Mouse (Mus musculus) intestine, embryonic 16.5 days (tissue): ENCODE results near the gene Tmem95. TPM values are rescaled to one million over a fixed set of nuclear protein-coding genes. Genes with fewer than 3 reads are reported as not detected.

Experiments used
- ATAC-seq: fragments of 200-750 bp; cut with Nextera tagmentation; 2 replicates; pipeline ENCODE4 v1.8.0; 2017; ENCODE audit warnings: moderate TSS enrichment, moderate library complexity
- H3K27ac ChIP-seq: fragments of 300-500 bp; sonication (generic); 2 replicates; pipeline ENCODE4 v1.5.1; 2014; ENCODE audit warnings: mild to moderate bottlenecking, low read length
- H3K27me3 ChIP-seq: fragments of 300-500 bp; sonication (generic); replicated peaks from 2 replicates; pipeline ENCODE4 v1.6.1; 2014; ENCODE audit warnings: low read length, control low read depth, mixed read lengths; ENCODE audit not compliant: control insufficient read depth, insufficient read depth
- H3K36me3 ChIP-seq: fragments of 300-500 bp; sonication (generic); 2 replicates; pipeline ENCODE4 v1.6.1; 2014; ENCODE audit warnings: low read length, control low read depth; ENCODE audit not compliant: control insufficient read depth, insufficient read depth
- H3K4me1 ChIP-seq: fragments of 300-500 bp; sonication (generic); 2 replicates; pipeline ENCODE4 v1.6.1; 2014; ENCODE audit warnings: low read length, control low read depth, mixed read lengths; ENCODE audit not compliant: control insufficient read depth, insufficient read depth
- H3K4me2 ChIP-seq: fragments of 300-500 bp; sonication (generic); 2 replicates; pipeline ENCODE4 v1.6.1; 2014; ENCODE audit warnings: low read depth, low read length, control low read depth
- H3K4me3 ChIP-seq: fragments of 300-500 bp; sonication (generic); 2 replicates; pipeline ENCODE4 v1.5.1; 2014; ENCODE audit warnings: mild to moderate bottlenecking, low read length
- H3K9ac ChIP-seq: fragments of 300-500 bp; sonication (generic); 2 replicates; pipeline ENCODE4 v1.6.1; 2014; ENCODE audit warnings: low read depth, low read length
- H3K9me3 ChIP-seq: fragments of 300-500 bp; sonication (generic); 2 replicates; pipeline ENCODE4 v1.6.1; 2016; ENCODE audit warnings: low read length, control low read depth; ENCODE audit not compliant: control insufficient read depth
- WGBS: fragments of 180-500 bp; shearing (Covaris S2); extraction: QIAGEN DNeasy Blood & Tissue Kit; methylation state at CpG from one replicate; pipeline ENCODE4 v1.1.7; 2014; 5-methylcytosine and 5-hydroxymethylcytosine counted together
- polyA plus RNA-seq: library from polyadenylated mRNA; unstranded; fragments of >200 nt; fragmentation: Nextera tagmentation; extraction: Ambion mirVana; gene quantifications from 2 replicates; pipeline ENCODE4 v1.2.1, GENCODE M21; 2015

Tmem95 gene
- polyA plus RNA-seq, 1 experiment from 2014 or later = not detected

GRCm38 (mm10) chr11:69855347-69855746 lies 22.5 kb downstream of the Tmem95 start:
- H3K4me3 ChIP-seq = no peak overlapping the region
- no peak overlapping the region for H3K9ac ChIP-seq
- H3K9me3 ChIP-seq = no peaks in the 10 kb centered on the region
- ATAC-seq = no peak
- 38% methylated on average over 16 of the region's 16 CpGs for WGBS
- H3K36me3 ChIP-seq = peaks cover 11% of the 10 kb centered on the region; the same call in 1 of the 2 replicates
- H3K27ac ChIP-seq = no peak overlapping the region
- H3K4me2 ChIP-seq = no peak overlapping the region
- H3K4me1 ChIP-seq = peaks cover 5% of the 10 kb centered on the region; the same call in 1 of the 2 replicates
- no peaks in the 10 kb centered on the region for H3K27me3 ChIP-seq

- H3K4me1 ChIP-seq = peaks cover 5% of the 10 kb centered on the region; the same call in 1 of the 2 replicates
- peaks cover 13% of the 10 kb centered on the region; the same call in 1 of the 2 replicates for H3K36me3 ChIP-seq
- no peak overlapping the region for H3K27ac ChIP-seq
- H3K4me2 ChIP-seq = no peak overlapping the region
- no peaks in the 10 kb centered on the region for H3K9me3 ChIP-seq
- no peak for ATAC-seq
- H3K27me3 ChIP-seq = no peaks in the 10 kb centered on the region
- H3K4me3 ChIP-seq = no peak overlapping the region
- WGBS = 82% methylated on average over 10 of the region's 10 CpGs
- no peak overlapping the region for H3K9ac ChIP-seq
These were observed 23.1 kb downstream of the Tmem95 start for GRCm38 (mm10) chr11:69854680-69855079.

- peaks cover 15% of the 10 kb centered on the region; the same call in 1 of the 2 replicates for H3K36me3 ChIP-seq
- H3K9me3 ChIP-seq = no peaks in the 10 kb centered on the region
- 44% methylated on average over 7 of the region's 7 CpGs for WGBS
- H3K27ac ChIP-seq = peak overlapping the region; percentile 1; the same call in 1 of the 2 replicates
- peak; percentile 63 for ATAC-seq
- no peaks in the 10 kb centered on the region for H3K27me3 ChIP-seq
- no peak overlapping the region for H3K4me3 ChIP-seq
- no peak overlapping the region for H3K9ac ChIP-seq
- no peak overlapping the region for H3K4me2 ChIP-seq
- peaks cover 5% of the 10 kb centered on the region; the same call in 1 of the 2 replicates for H3K4me1 ChIP-seq
These were observed 23.8 kb downstream of the Tmem95 start for GRCm38 (mm10) chr11:69853994-69854393.

GRCm38 (mm10) chr11:69850754-69851153 lies 27.1 kb downstream of the Tmem95 start:
- H3K36me3 ChIP-seq = peaks cover 21% of the 10 kb centered on the region; the same call in 1 of the 2 replicates
- no peak overlapping the region for H3K4me3 ChIP-seq
- no peak for ATAC-seq
- H3K9ac ChIP-seq = no peak overlapping the region
- H3K9me3 ChIP-seq = no peaks in the 10 kb centered on the region
- H3K4me1 ChIP-seq = peaks cover 16% of the 10 kb centered on the region
- no peak overlapping the region for H3K4me2 ChIP-seq
- H3K27ac ChIP-seq = no peak overlapping the region
- WGBS = 71% methylated on average over 8 of the region's 8 CpGs
- H3K27me3 ChIP-seq = no peaks in the 10 kb centered on the region

- Histone ChIP-seq H3K4me2 (no peak overlapping the region), H3K4me1 (peaks cover 19% of the 10 kb centered on the region), H3K9ac (no peak overlapping the region), H3K4me3 (no peak overlapping the region), H3K27me3 (no peaks in the 10 kb centered on the region), H3K36me3 (peaks cover 21% of the 10 kb centered on the region; the same call in 1 of the 2 replicates), H3K9me3 (no peaks in the 10 kb centered on the region), H3K27ac (no peak overlapping the region)
- ATAC-seq = no peak
- WGBS = 91% methylated on average over 15 of the region's 15 CpGs
These were observed 27.9 kb downstream of the Tmem95 start for GRCm38 (mm10) chr11:69849884-69850283.

- 84% methylated on average over 9 of the region's 9 CpGs for WGBS
- 0 out of 2 replicates have a peak overlapping the region, but pooled peaks have one; percentile 18 for H3K27ac ChIP-seq
These were observed 28.7 kb downstream of the Tmem95 start for GRCm38 (mm10) chr11:69849128-69849527.

GRCm38 (mm10) chr11:69848021-69848420 lies 29.8 kb downstream of the Tmem95 start:
- Histone ChIP-seq H3K4me3 (peak overlapping the region; percentile 70; the same call in 1 of the 2 replicates), H3K27me3 (no peaks in the 10 kb centered on the region), H3K9me3 (no peaks in the 10 kb centered on the region), H3K27ac (no peak overlapping the region), H3K4me1 (peaks cover 19% of the 10 kb centered on the region), H3K36me3 (peaks cover 21% of the 10 kb centered on the region; the same call in 1 of the 2 replicates), H3K4me2 (peak overlapping the region; percentile 80), H3K9ac (peak overlapping the region; percentile 73)
- no peak for ATAC-seq
- WGBS = 96% methylated on average over 6 of the region's 6 CpGs

More at GRCm38 (mm10) chr11:69849128-69849527, 28.7 kb downstream of the Tmem95 start:
- Histone ChIP-seq H3K36me3 (peaks cover 21% of the 10 kb centered on the region; the same call in 1 of the 2 replicates), H3K4me2 (no peak overlapping the region), H3K9me3 (no peaks in the 10 kb centered on the region), H3K9ac (no peak overlapping the region), H3K4me1 (peaks cover 19% of the 10 kb centered on the region), H3K27me3 (no peaks in the 10 kb centered on the region), H3K4me3 (no peak overlapping the region)
- ATAC-seq = no peak

GRCm38 (mm10) chr11:69846738-69847688 lies 30.8 kb downstream of the Tmem95 start:
- WGBS = 7% methylated on average over 37 of the region's 37 CpGs
- Histone ChIP-seq H3K27me3 (no peaks in the 10 kb centered on the region), H3K36me3 (peaks cover 21% of the 10 kb centered on the region; the same call in 1 of the 2 replicates), H3K4me1 (peaks cover 19% of the 10 kb centered on the region), H3K4me2 (peak overlapping the region; percentile 80), H3K9ac (peak overlapping the region; percentile 73), H3K4me3 (peak overlapping the region; percentile 70), H3K9me3 (no peaks in the 10 kb centered on the region), H3K27ac (peak overlapping the region; percentile 96)
- peak; percentile 62 for ATAC-seq

GRCm38 (mm10) chr11:69846198-69846680 lies 31.6 kb downstream of the Tmem95 start, which contains the start of gene Plscr3:
Gene Plscr3, plus strand, starts transcription at chr11:69846376.
- no peaks in the 10 kb centered on the region for H3K27me3 ChIP-seq
- no peaks in the 10 kb centered on the region for H3K9me3 ChIP-seq
- H3K4me1 ChIP-seq = peaks cover 19% of the 10 kb centered on the region
- peak within 1 kb of the TSS; percentile 80 for H3K4me2 ChIP-seq
- under 1% methylated on average over 38 of the region's 38 CpGs for WGBS
- H3K4me3 ChIP-seq = peak within 1 kb of the TSS; percentile 70
- ATAC-seq = peak; percentile 93
- peaks cover 15% of the 10 kb centered on the region; the same call in 1 of the 2 replicates for H3K36me3 ChIP-seq
- H3K27ac ChIP-seq = peak within 1 kb of the TSS; percentile 96
- peak within 1 kb of the TSS; percentile 73 for H3K9ac ChIP-seq
